Mouse (Mus musculus) liver, postnatal 0 days (tissue): ENCODE data around the gene Extl2. TPM values are rescaled to one million over a fixed set of nuclear protein-coding genes. Genes with fewer than 3 reads are reported as not detected.

ENCODE experiments used
- ATAC-seq: fragments of 200-750 bp; cut with Nextera tagmentation; 2 replicates; pipeline ENCODE4 v1.8.0; 2017; ENCODE audit warnings: mild to moderate bottlenecking, moderate library complexity
- DNase-seq: peaks from one replicate; pipeline ENCODE4 v3.0.0-alpha.2; 2016
- H3K27ac ChIP-seq: fragments of 300-500 bp; sonication (generic); 2 replicates; pipeline ENCODE4 v1.5.1; 2014; ENCODE audit warnings: antibody characterized with exemption, moderate library complexity, mild to moderate bottlenecking, low read depth
- H3K27me3 ChIP-seq: fragments of 300-500 bp; sonication (generic); 2 replicates; pipeline ENCODE4 v1.6.1; 2014; ENCODE audit warnings: low read length, control low read depth, mixed read lengths; ENCODE audit not compliant: insufficient read depth
- H3K36me3 ChIP-seq: fragments of 300-500 bp; sonication (generic); replicated peaks from 2 replicates; pipeline ENCODE4 v1.6.1; 2014; ENCODE audit warnings: mild to moderate bottlenecking, control low read depth, low read length, moderate library complexity, mixed read lengths; ENCODE audit not compliant: insufficient read depth
- H3K4me1 ChIP-seq: fragments of 300-500 bp; sonication (generic); 2 replicates; pipeline ENCODE4 v1.6.1; 2014; ENCODE audit warnings: antibody characterized with exemption, mild to moderate bottlenecking, control low read depth; ENCODE audit not compliant: insufficient read depth
- H3K4me2 ChIP-seq: fragments of 300-500 bp; sonication (generic); 2 replicates; pipeline ENCODE4 v1.6.1; 2014; ENCODE audit warnings: low read depth, mild to moderate bottlenecking, low read length, moderate library complexity, mixed read lengths
- H3K4me3 ChIP-seq: fragments of 300-500 bp; sonication (generic); 2 replicates; pipeline ENCODE4 v1.5.1; 2014; ENCODE audit warnings: low read depth, low read length
- H3K9ac ChIP-seq: fragments of 300-500 bp; sonication (generic); replicated peaks from 2 replicates; pipeline ENCODE4 v1.6.1; 2014; ENCODE audit warnings: mild to moderate bottlenecking, moderate library complexity
- H3K9me3 ChIP-seq: fragments of 300-500 bp; sonication (generic); 2 replicates; pipeline ENCODE4 v1.6.1; 2016; ENCODE audit warnings: mild to moderate bottlenecking, control low read depth, low read length, mixed read lengths
- CTCF ChIP-seq: sonication (generic); IDR thresholded peaks from 2 replicates; pipeline ENCODE4 v1.5.1; 2016; ENCODE audit warnings: antibody characterized with exemption, low read depth
- EP300 ChIP-seq: IDR thresholded peaks from 2 replicates; pipeline ENCODE4 v1.6.1; 2016; ENCODE audit warnings: antibody characterized with exemption, low read depth, mild to moderate bottlenecking
- WGBS: fragments of 180-500 bp; shearing (Covaris S2); extraction: QIAGEN DNeasy Blood & Tissue Kit; methylation state at CpG from one replicate; pipeline ENCODE4 v1.1.7; 2014; ENCODE audit not compliant: insufficient replicate concordance; 5-methylcytosine and 5-hydroxymethylcytosine counted together
- microRNA-seq: library from miRNA; unstranded; fragments of <30 nt; microRNA quantifications from one replicate; pipeline ENCODE4, GENCODE M21; 2016
- polyA plus RNA-seq: library from polyadenylated mRNA; unstranded; fragments of >200 nt; fragmentation: Nextera tagmentation; extraction: Ambion mirVana; gene quantifications from 2 replicates; pipeline ENCODE4 v1.2.1, GENCODE M21; 2015

Gene Extl2
- polyA plus RNA-seq, 1 experiment from 2014 or later = 5.8 TPM

GRCm38 (mm10) chr3:116060320-116060719, 53.1 kb downstream of the Extl2 start:
- no peak for ATAC-seq
- WGBS = 80% methylated on average over 5 of the region's 5 CpGs
- H3K36me3 ChIP-seq = no peaks in the 10 kb centered on the region
- no peaks in the 10 kb centered on the region for H3K4me1 ChIP-seq
- no peak overlapping the region for H3K4me2 ChIP-seq
- TF ChIP-seq EP300 (no peak), CTCF (no peak)
- H3K4me3 ChIP-seq = no peak overlapping the region
- no peaks in the 10 kb centered on the region for H3K27me3 ChIP-seq
- no peak overlapping the region for H3K27ac ChIP-seq
- H3K9ac ChIP-seq = no peak overlapping the region
- H3K9me3 ChIP-seq = no peaks in the 10 kb centered on the region
- no peak for DNase-seq

GRCm38 (mm10) chr3:116062141-116062540, 54.9 kb downstream of the Extl2 start:
- ATAC-seq (no peak), DNase-seq (no peak)
- Histone ChIP-seq H3K4me3 (no peak overlapping the region), H3K36me3 (no peaks in the 10 kb centered on the region), H3K4me2 (no peak overlapping the region), H3K9me3 (no peaks in the 10 kb centered on the region), H3K9ac (no peak overlapping the region), H3K4me1 (no peaks in the 10 kb centered on the region), H3K27me3 (no peaks in the 10 kb centered on the region), H3K27ac (no peak overlapping the region)
- 83% methylated on average over 2 of the region's 2 CpGs for WGBS
- TF ChIP-seq CTCF (no peak), EP300 (no peak)

DNA sequence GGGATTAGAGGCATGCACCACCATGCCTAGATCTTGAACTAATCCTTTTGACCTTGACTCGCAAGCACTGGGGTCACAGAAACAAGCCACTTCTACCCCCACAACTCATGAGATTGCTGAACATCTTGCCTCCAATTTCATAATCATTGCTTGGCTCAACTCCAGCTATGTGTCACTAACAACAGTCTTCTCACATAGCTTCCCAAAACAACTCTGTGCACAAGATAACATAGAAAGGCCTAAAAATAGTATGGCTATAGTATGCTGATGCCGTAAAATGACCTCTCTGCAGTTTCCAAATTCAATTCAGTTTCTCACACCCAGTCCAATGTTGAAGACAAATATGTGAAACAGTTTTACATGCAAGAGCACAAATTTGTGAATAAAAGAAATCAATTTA, 65.3 kb downstream of the Extl2 start:
- Histone ChIP-seq H3K4me1 (0 out of 2 replicates have a peak, but pooled peaks cover 2% of the 10 kb centered on the region), H3K27ac (no peak overlapping the region), H3K9ac (no peak overlapping the region), H3K27me3 (no peaks in the 10 kb centered on the region), H3K4me2 (no peak overlapping the region), H3K9me3 (no peaks in the 10 kb centered on the region), H3K4me3 (no peak overlapping the region), H3K36me3 (no peaks in the 10 kb centered on the region)
- no peak for TF ChIP-seq EP300
- no peak for TF ChIP-seq CTCF
- 52% methylated on average over 2 of the region's 2 CpGs for WGBS
- DNase-seq (no peak), ATAC-seq (no peak)

- H3K4me3 ChIP-seq = no peak overlapping the region
- no peaks in the 10 kb centered on the region for H3K27me3 ChIP-seq
- ATAC-seq (no peak), DNase-seq (no peak)
- no peak for TF ChIP-seq EP300
- TF ChIP-seq CTCF = no peak
- H3K4me1 ChIP-seq = 0 out of 2 replicates have a peak, but pooled peaks cover 2% of the 10 kb centered on the region
- H3K9me3 ChIP-seq = no peaks in the 10 kb centered on the region
- no peak overlapping the region for H3K27ac ChIP-seq
- no peaks in the 10 kb centered on the region for H3K36me3 ChIP-seq
- H3K9ac ChIP-seq = no peak overlapping the region
- WGBS = 61% methylated on average over 2 of the region's 2 CpGs
- H3K4me2 ChIP-seq = no peak overlapping the region
Measured at GRCm38 (mm10) chr3:116076739-116077138, 69.5 kb downstream of the Extl2 start.

GRCm38 (mm10) chr3:116078490-116078889, 71.2 kb downstream of the Extl2 start:
- Histone ChIP-seq H3K9ac (no peak overlapping the region), H3K4me3 (no peak overlapping the region), H3K27ac (no peak overlapping the region), H3K4me1 (no peaks in the 10 kb centered on the region), H3K27me3 (no peaks in the 10 kb centered on the region), H3K36me3 (no peaks in the 10 kb centered on the region), H3K9me3 (no peaks in the 10 kb centered on the region), H3K4me2 (no peak overlapping the region)
- no peak for TF ChIP-seq EP300
- peak; percentile 32 for TF ChIP-seq CTCF
- no peak for DNase-seq
- 56% methylated on average over 4 of the region's 4 CpGs for WGBS
- no peak for ATAC-seq

Small RNAs within 50 kb of the gene (microRNA-seq; reads per million reads assigned to microRNA genes)
- gene Mir669n = not detected

Other genes starting within 250 kb of the Extl2 start
- gene Dph5, start 119.6 kb upstream of the Extl2 start, polyA plus RNA-seq = 15.3 and 16.2 TPM in 2 replicates
- 11.0 and 14.2 TPM in 2 replicates for gene Slc30a7, start 56 bp upstream of the Extl2 start, polyA plus RNA-seq
- gene Vcam1, start 122.2 kb downstream of the Extl2 start, polyA plus RNA-seq = 88.6 and 93.4 TPM in 2 replicates
- 0.18 and 0.30 TPM in 2 replicates for gene Gpr88, start 246.0 kb downstream of the Extl2 start, polyA plus RNA-seq